In genomic region chr17:35193881-35194843, GRCm38 (mm10) we compare ENCODE assay signal across 9 mouse cellular contexts. TPM values are rescaled to one million over a fixed set of nuclear protein-coding genes. Genes with fewer than 3 reads are reported as not detected.
DNase-seq lines count a peak whose midpoint lies in the region; ATAC-seq and TF ChIP-seq lines count a peak whose summit lies in the region.
"Had no signal": no experiment of that assay in that cellular context is flagged by ENCODE, and none has a peak within 500 bp of the region (broad histone marks: within the 10 kb centered on the region; RNA-seq: fewer than 3 reads in every experiment).

Gene Ltb, plus strand, starts transcription at chr17:35194439.

- peaks cover 18% of the 10 kb centered on the region for H3K4me1 ChIP-seq in heart, embryonic 15.5 days (replicated peaks)
- peaks cover 35% of the 10 kb centered on the region for H3K4me1 ChIP-seq in forebrain, embryonic 10.5 days
- peaks cover 4% of the 10 kb centered on the region; the same call in 1 of the 2 replicates for H3K4me1 ChIP-seq in limb, embryonic 14.5 days (ENCODE audit: control insufficient read depth, insufficient read depth, low read length)
- H3K4me1 ChIP-seq in neural tube, embryonic 12.5 days = peaks cover 9% of the 10 kb centered on the region

- peak within 1 kb of the TSS; percentile 92 for H3K4me2 ChIP-seq in heart, embryonic 15.5 days
- H3K4me2 ChIP-seq in limb, embryonic 14.5 days (replicated peaks; ENCODE audit: low read depth, low read length, severe bottlenecking) = peak within 1 kb of the TSS; percentile 62
- peak within 1 kb of the TSS; percentile 71 for H3K4me2 ChIP-seq in neural tube, embryonic 12.5 days (replicated peaks)

- no peak within 1 kb of the TSS for H3K27ac ChIP-seq in heart, embryonic 15.5 days
- no peak within 1 kb of the TSS for H3K27ac ChIP-seq in forebrain, embryonic 10.5 days
- H3K27ac ChIP-seq in limb, embryonic 14.5 days (replicated peaks; ENCODE audit: low read depth, low read length) = no peak within 1 kb of the TSS
- no peak within 1 kb of the TSS for H3K27ac ChIP-seq in neural tube, embryonic 12.5 days

- no peak for TF ChIP-seq POLR2A in limb, embryonic 14.5 days (IDR thresholded peaks at IDR 0.05; ENCODE audit: borderline replicate concordance, extremely low read depth, insufficient read depth, insufficient read length)

- no peaks in the 10 kb centered on the region for H3K36me3 ChIP-seq in heart, embryonic 15.5 days
- no peaks in the 10 kb centered on the region for H3K36me3 ChIP-seq in forebrain, embryonic 10.5 days (replicated peaks)
- no peaks in the 10 kb centered on the region for H3K36me3 ChIP-seq in limb, embryonic 14.5 days (ENCODE audit: control insufficient read depth, insufficient read depth, low read length)
- no peaks in the 10 kb centered on the region for H3K36me3 ChIP-seq in neural tube, embryonic 12.5 days

- H3K9ac ChIP-seq in heart, embryonic 15.5 days = no peak within 1 kb of the TSS
- H3K9ac ChIP-seq in limb, embryonic 14.5 days (ENCODE audit: low read depth, low read length, severe bottlenecking) = no peak within 1 kb of the TSS
- no peak within 1 kb of the TSS for H3K9ac ChIP-seq in neural tube, embryonic 12.5 days

- WGBS in heart, embryonic 15.5 days = 43% methylated on average over 28 of the region's 28 CpGs
- WGBS in forebrain, embryonic 10.5 days = 77% methylated on average over 28 of the region's 28 CpGs
- 59% methylated on average over 27 of the region's 28 CpGs for WGBS in limb, embryonic 14.5 days
- 71% methylated on average over 28 of the region's 28 CpGs for WGBS in neural tube, embryonic 12.5 days

- 0 out of 2 replicates have a peak, but pooled peaks have one; percentile 15 for ATAC-seq in heart, embryonic 15.5 days (replicated peaks; ENCODE audit: insufficient number of reproducible peaks, insufficient read depth, low FRiP score, low read depth)
- ATAC-seq in limb, embryonic 14.5 days (ENCODE audit: low FRiP score, low read depth) = no peak
- no peak for ATAC-seq in neural tube, embryonic 12.5 days (ENCODE audit: low FRiP score, low read depth)
- ATAC-seq: Patski had no signal

- intact Hi-C loops in heart, postnatal 36 days (cut with DNase I) = no loop called here
- intact Hi-C loops in left cerebral cortex, postnatal 36 days (cut with DNase I) = no loop called here

- peaks cover 50% of the 10 kb centered on the region for H3K27me3 ChIP-seq in heart, embryonic 15.5 days
- peaks cover 57% of the 10 kb centered on the region for H3K27me3 ChIP-seq in forebrain, embryonic 10.5 days (ENCODE audit: poor library complexity, severe bottlenecking)
- H3K27me3 ChIP-seq in limb, embryonic 14.5 days (ENCODE audit: control insufficient read depth, insufficient read depth, low read length) = peaks cover 21% of the 10 kb centered on the region
- peaks cover 31% of the 10 kb centered on the region for H3K27me3 ChIP-seq in neural tube, embryonic 12.5 days (replicated peaks)
- H3K27me3 ChIP-seq: Patski had no signal

- DNase-seq in heart, postnatal 36 days = no peak
- DNase-seq in forebrain, embryonic 10.5 days (ENCODE audit: extremely low spot score, low spot score) = no peak
- DNase-seq in limb, embryonic 14.5 days (ENCODE audit: low spot score) = no peak
- DNase-seq in left cerebral cortex, postnatal 36 days (ENCODE audit: low spot score in 2 of 2) = no peak
- no peak for DNase-seq in layer of hippocampus, adult 11-12 months (ENCODE audit: low spot score)
- no peak for DNase-seq in kidney, postnatal 10 days

- no peaks in the 10 kb centered on the region for H3K9me3 ChIP-seq in heart, embryonic 15.5 days (replicated peaks)
- H3K9me3 ChIP-seq in forebrain, embryonic 10.5 days = no peaks in the 10 kb centered on the region
- no peaks in the 10 kb centered on the region for H3K9me3 ChIP-seq in limb, embryonic 14.5 days (ENCODE audit: control insufficient read depth, low read length)
- H3K9me3 ChIP-seq in neural tube, embryonic 12.5 days = no peaks in the 10 kb centered on the region

- H3K4me3 ChIP-seq in heart, embryonic 15.5 days = peak within 1 kb of the TSS; percentile 57; the same call in 1 of the 2 replicates
- peak within 1 kb of the TSS; percentile 57 for H3K4me3 ChIP-seq in forebrain, embryonic 10.5 days
- H3K4me3 ChIP-seq in limb, embryonic 14.5 days (replicated peaks; ENCODE audit: low read length) = peak within 1 kb of the TSS; percentile 40
- peak within 1 kb of the TSS; percentile 36; the same call in 1 of the 2 replicates for H3K4me3 ChIP-seq in neural tube, embryonic 12.5 days

RNA-seq across cellular contexts. Expression of gene Ltb, which starts in this region (rescaled TPM):
- polyA plus RNA-seq in heart, embryonic 15.5 days (2015; fragmentation: Nextera tagmentation; extraction: Ambion mirVana) = 1.5 and 4.8 TPM in 2 replicates
- total RNA-seq in heart, postnatal 36 days (2021) = 1 to 10 TPM; 1.0 to 1.6 TPM
- polyA plus RNA-seq in forebrain, embryonic 10.5 days (2016; fragmentation: Nextera tagmentation; extraction: Ambion mirVana) = 0.16 and 0.32 TPM in 2 replicates
- polyA plus RNA-seq in limb, embryonic 14.5 days (2012; rRNA removed) = 1.7 and 3.0 TPM in 2 replicates
- 1.1 and 1.4 TPM in 2 replicates for polyA plus RNA-seq in limb, embryonic 14.5 days (2014; fragmentation: Nextera tagmentation; extraction: Ambion mirVana)
- polyA plus RNA-seq in neural tube, embryonic 12.5 days (2016; fragmentation: Nextera tagmentation; extraction: Ambion mirVana) = 0.39 and 0.57 TPM in 2 replicates
- 1 to 10 TPM; 1.1 to 1.3 TPM for total RNA-seq in left cerebral cortex, postnatal 36 days (2021)
- polyA plus RNA-seq: Patski had no signal
